9 mouse cellular contexts compared by ENCODE assay signal in genomic region chr15:59777307-59777871, GRCm38 (mm10).
DNase-seq lines count a peak whose midpoint lies in the region; ATAC-seq and TF ChIP-seq lines count a peak whose summit lies in the region.
"Had no signal": no experiment of that assay in that cellular context is flagged by ENCODE, and none has a peak within 500 bp of the region (broad histone marks: within the 10 kb centered on the region; RNA-seq: fewer than 3 reads in every experiment).

No protein-coding gene starts in this region.

- peaks cover 2% of the 10 kb centered on the region; the same call in 1 of the 2 replicates for H3K9me3 ChIP-seq in E14TG2a.4 (ENCODE audit: low read length)
- H3K9me3 ChIP-seq in lung, embryonic 15.5 days = no peaks in the 10 kb centered on the region

- TF ChIP-seq CTCF in E14TG2a.4 (conservative IDR thresholded peaks at IDR 0.05; ENCODE audit: low read length) = no peak

- 0 out of 2 replicates have a peak, but pooled peaks cover 3% of the 10 kb centered on the region for H3K4me1 ChIP-seq in E14TG2a.4 (replicated peaks; ENCODE audit: low read depth, low read length)
- H3K4me1 ChIP-seq in lung, embryonic 15.5 days = 0 out of 2 replicates have a peak, but pooled peaks cover under 1% of the 10 kb centered on the region

- no peak overlapping the region for H3K9ac ChIP-seq in lung, embryonic 15.5 days
- H3K9ac ChIP-seq: liver, embryonic 14.5 days had no signal

- peak; percentile 88 for ATAC-seq in lung, embryonic 15.5 days (ENCODE audit: borderline replicate concordance, extremely low read depth, low FRiP score, low TSS enrichment)

- H3K4me3 ChIP-seq in E14TG2a.4 (replicated peaks; ENCODE audit: low read length) = 0 out of 2 replicates have a peak overlapping the region, but pooled peaks have one; percentile 10
- H3K4me3 ChIP-seq in lung, embryonic 15.5 days = no peak overlapping the region

- H3K4me2 ChIP-seq in lung, embryonic 15.5 days = no peak overlapping the region

- H3K27me3 ChIP-seq in E14TG2a.4 (ENCODE audit: insufficient read depth, low read length) = no peaks in the 10 kb centered on the region; the same call in 1 of the 2 replicates
- H3K27me3 ChIP-seq in lung, embryonic 15.5 days = no peaks in the 10 kb centered on the region

- no peaks in the 10 kb centered on the region for H3K36me3 ChIP-seq in E14TG2a.4 (ENCODE audit: insufficient read depth, low read length)
- H3K36me3 ChIP-seq in lung, embryonic 15.5 days = no peaks in the 10 kb centered on the region

- WGBS in lung, embryonic 15.5 days = 62% methylated on average over 13 of the region's 13 CpGs

- H3K27ac ChIP-seq in lung, embryonic 15.5 days = peak overlapping the region; percentile 38
- H3K27ac ChIP-seq: liver, embryonic 14.5 days had no signal

- peak; percentile 72 to 81 for DNase-seq in cerebellum, postnatal 10 days
- DNase-seq in cerebellum, postnatal 36 days = no peak
- DNase-seq in gastrocnemius, adult 18-20 months (ENCODE audit: low spot score) = peak; percentile 90
- DNase-seq in kidney, adult 9 months = peak; percentile 75
- DNase-seq in testis, postnatal 14 days (ENCODE audit: low spot score) = peak; percentile 77
- DNase-seq in thymus, postnatal 25 days = no peak

Comparison
In these comparisons a context has a peak if more than half of its experiments do, and no peak if none do; other contexts are left out.
1. DNase-seq: peak in cerebellum, postnatal 10 days (2 of 2), gastrocnemius, adult 18-20 months (single experiment), kidney, adult 9 months (single experiment) and testis, postnatal 14 days (single experiment); none in cerebellum, postnatal 36 days (0 of 2) and thymus, postnatal 25 days (single experiment).